Mouse (Mus musculus) myocyte (in vitro differentiated cells): ENCODE data around the gene Creg1. TPM values are rescaled to one million over a fixed set of nuclear protein-coding genes. Genes with fewer than 3 reads are reported as not detected.

Experiments
- H3K27me3 ChIP-seq: one replicate; pipeline ENCODE4 v1.6.1; 2011; ENCODE audit not compliant: control insufficient read depth, insufficient read depth, insufficient read length
- H3K36me3 ChIP-seq: one replicate; pipeline ENCODE4 v1.6.1; 2011; ENCODE audit not compliant: control insufficient read depth, insufficient read depth
- H3K4me2 ChIP-seq: one replicate; pipeline ENCODE4 v1.6.1; 2011; ENCODE audit warnings: low read depth, control low read depth
- H3K4me3 ChIP-seq: one replicate; pipeline ENCODE4 v1.5.1; 2011; ENCODE audit warnings: mild to moderate bottlenecking, control low read depth, moderate library complexity
- H3K79me2 ChIP-seq: one replicate; pipeline ENCODE4 v1.6.1; 2011; ENCODE audit not compliant: control insufficient read depth, insufficient read depth
- H3ac ChIP-seq: one replicate; pipeline ENCODE4 v1.6.1; 2011; ENCODE audit not compliant: control insufficient read depth, insufficient read length
- CEBPB ChIP-seq: IDR thresholded peaks from 2 replicates; pipeline ENCODE4 v1.6.1; 2011; ENCODE audit warnings: mild to moderate bottlenecking, moderate library complexity; ENCODE audit not compliant: poor library complexity, insufficient read depth, severe bottlenecking
- E2F4 ChIP-seq: IDR thresholded peaks from one replicate; pipeline ENCODE4 v1.6.1; 2011; ENCODE audit warnings: mild to moderate bottlenecking, control low read depth, moderate library complexity; ENCODE audit not compliant: insufficient read depth
- MAX ChIP-seq: IDR thresholded peaks from one replicate; pipeline ENCODE4 v1.6.1; 2011; ENCODE audit warnings: low read depth, mild to moderate bottlenecking, control low read depth
- MYOD1 ChIP-seq, 3 experiments: IDR thresholded peaks; one replicate each; pipeline ENCODE4 v1.6.1; 2011; ENCODE audit warnings: control low read depth in 2 of 3, low read depth in 2 of 3, mild to moderate bottlenecking in 2 of 3, moderate library complexity in 1 of 3; ENCODE audit not compliant: insufficient read length in 2 of 3, control insufficient read depth in 1 of 3
- MYOG ChIP-seq, 3 experiments: IDR thresholded peaks; one replicate each; pipeline ENCODE4 v1.6.1; 2011; ENCODE audit warnings: control low read depth in 2 of 3, low read depth in 2 of 3, mild to moderate bottlenecking in 2 of 3; ENCODE audit not compliant: insufficient read length in 2 of 3, control insufficient read depth in 1 of 3, insufficient read depth in 1 of 3
- POLR2A ChIP-seq: IDR thresholded peaks from one replicate; pipeline ENCODE4 v1.6.1; 2011; ENCODE audit warnings: low read depth, mild to moderate bottlenecking, control low read depth, moderate library complexity; ENCODE audit not compliant: insufficient read length
- POLR2AphosphoS2 ChIP-seq: IDR thresholded peaks from one replicate; pipeline ENCODE4 v1.6.1; 2011; ENCODE audit warnings: low read depth, control low read depth; ENCODE audit not compliant: insufficient read length
- REST ChIP-seq: IDR thresholded peaks from one replicate; pipeline ENCODE4 v1.6.1; 2011; ENCODE audit warnings: mild to moderate bottlenecking, control low read depth, moderate library complexity; ENCODE audit not compliant: insufficient read depth, insufficient read length
- SRF ChIP-seq: IDR thresholded peaks from one replicate; pipeline ENCODE4 v1.6.1; 2011; ENCODE audit warnings: low read depth; ENCODE audit not compliant: control insufficient read depth, insufficient read length
- TCF12 ChIP-seq: IDR thresholded peaks from one replicate; pipeline ENCODE4 v1.6.1; 2011; ENCODE audit warnings: mild to moderate bottlenecking, control low read depth; ENCODE audit not compliant: poor library complexity, insufficient read depth, severe bottlenecking
- TCF3 ChIP-seq: IDR thresholded peaks from one replicate; pipeline ENCODE4 v1.6.1; 2011; ENCODE audit warnings: low read depth, control low read depth; ENCODE audit not compliant: insufficient read length
- USF1 ChIP-seq: IDR thresholded peaks from one replicate; pipeline ENCODE4 v1.6.1; 2011; ENCODE audit warnings: low read depth, mild to moderate bottlenecking, control low read depth, moderate library complexity
- polyA plus RNA-seq: library from polyadenylated mRNA; unstranded; fragments of >200 nt; fragmentation: generic; extraction: Trizol; gene quantifications from one replicate; pipeline ENCODE4 v1.2.1, GENCODE M21; 2012; ENCODE audit warnings: missing spikeins

Creg1 gene
- polyA plus RNA-seq, 1 experiment = 18.7 TPM

DNA sequence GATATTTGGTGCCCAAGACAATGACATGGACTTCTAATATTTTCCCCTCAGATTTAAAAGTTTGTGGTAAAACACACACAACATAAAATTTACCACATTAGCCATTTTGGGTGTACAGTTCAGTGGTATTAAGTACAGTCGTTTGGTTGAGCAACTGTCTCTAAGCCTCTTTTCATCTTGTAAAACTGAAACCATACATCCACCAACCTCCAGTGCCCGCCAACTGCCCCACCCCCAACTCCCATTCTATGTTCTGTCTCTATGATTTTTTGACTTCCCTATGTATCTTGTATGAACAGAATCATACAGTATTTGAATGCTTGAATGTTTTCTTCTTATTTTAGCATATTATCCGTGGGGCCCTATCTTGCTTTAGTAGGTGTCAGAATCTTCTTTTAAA, 49.2 kb downstream of the Creg1 start:
- H3K4me2 ChIP-seq = no peak overlapping the region
- H3K36me3 ChIP-seq = no peaks in the 10 kb centered on the region
- TF ChIP-seq CEBPB (no peak), MYOG (IDR thresholded peaks at IDR 0.05; ENCODE audit: control insufficient read depth in 1 of 3, insufficient read depth in 1 of 3, insufficient read length in 2 of 3, low read depth in 2 of 3) (no peak), MYOD1 (IDR thresholded peaks at IDR 0.05; ENCODE audit: control insufficient read depth in 1 of 3, insufficient read length in 2 of 3, low read depth in 2 of 3) (no peak), POLR2A (no peak), MAX (no peak), POLR2AphosphoS2 (no peak), E2F4 (no peak), USF1 (no peak), TCF12 (no peak), TCF3 (no peak), SRF (no peak), REST (no peak)
- no peaks in the 10 kb centered on the region for H3K27me3 ChIP-seq
- no peaks in the 10 kb centered on the region for H3K79me2 ChIP-seq
- H3ac ChIP-seq = no peak overlapping the region
- no peak overlapping the region for H3K4me3 ChIP-seq

DNA sequence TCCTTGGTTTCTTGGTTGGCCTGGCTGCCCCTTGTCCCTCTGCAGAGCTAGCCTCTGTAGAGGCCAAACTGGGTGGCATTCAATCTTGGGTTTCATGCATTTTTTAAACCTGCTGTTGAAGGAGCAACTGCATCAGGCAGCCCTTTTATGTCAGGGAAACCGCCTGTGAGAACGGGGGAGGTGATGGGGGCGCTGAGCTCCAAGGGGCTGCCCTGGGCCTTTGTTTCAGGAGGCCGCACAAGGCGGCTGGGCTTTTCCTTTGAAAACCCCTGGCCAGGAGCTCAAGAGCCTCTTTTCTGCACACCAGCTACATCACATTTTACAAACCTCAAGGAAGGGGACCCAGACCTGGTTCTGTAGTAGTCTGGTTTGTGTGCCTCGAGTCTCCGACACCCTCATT, 50.6 kb downstream of the Creg1 start:
- Histone ChIP-seq H3K36me3 (no peaks in the 10 kb centered on the region), H3K4me2 (peak overlapping the region; percentile 72), H3K27me3 (no peaks in the 10 kb centered on the region), H3ac (no peak overlapping the region), H3K4me3 (no peak overlapping the region), H3K79me2 (no peaks in the 10 kb centered on the region)
- TF ChIP-seq MYOD1 (IDR thresholded peaks at IDR 0.05; ENCODE audit: control insufficient read depth in 1 of 3, insufficient read length in 2 of 3, low read depth in 2 of 3) (no peak), E2F4 (no peak), USF1 (no peak), POLR2A (no peak), POLR2AphosphoS2 (no peak), TCF3 (no peak), SRF (no peak), TCF12 (no peak), REST (no peak), MAX (no peak), MYOG (IDR thresholded peaks at IDR 0.05; ENCODE audit: control insufficient read depth in 1 of 3, insufficient read depth in 1 of 3, insufficient read length in 2 of 3, low read depth in 2 of 3) (no peak), CEBPB (no peak)

DNA sequence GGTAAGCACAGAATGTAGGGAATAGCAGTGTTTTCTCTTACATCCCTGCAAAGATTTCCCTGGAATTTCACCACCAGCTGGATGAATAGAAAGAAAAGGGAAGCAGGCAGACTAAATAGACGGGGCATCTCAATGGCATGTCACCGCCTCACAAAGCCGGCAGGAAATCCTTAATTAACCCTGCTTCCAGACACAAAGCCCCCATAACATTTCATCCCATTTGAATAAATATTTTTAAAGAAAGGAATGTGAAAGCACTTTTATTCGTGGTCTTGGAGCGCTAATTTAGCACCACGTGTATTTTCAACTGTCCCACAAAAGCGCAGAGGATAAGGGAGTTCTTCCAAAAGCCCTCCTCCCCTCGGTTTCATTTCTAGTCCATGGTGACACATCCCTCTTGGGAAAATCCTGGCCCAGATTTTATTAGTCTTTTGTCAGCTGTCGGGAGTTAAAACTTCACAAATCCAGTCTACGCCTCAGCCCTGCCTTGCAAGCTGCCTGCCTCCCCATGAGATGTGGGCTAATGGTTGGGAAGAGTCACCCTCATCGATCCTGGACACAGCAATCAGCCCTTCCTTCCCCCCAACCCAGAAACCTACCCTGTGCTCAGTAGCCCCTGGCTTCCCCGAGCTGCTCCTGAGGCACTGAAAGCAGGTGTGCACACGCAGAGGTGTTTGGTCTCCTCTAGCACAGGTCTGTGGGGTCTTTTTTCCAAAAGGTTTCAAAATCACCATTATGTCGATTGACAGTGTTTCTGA, 51.2 kb downstream of the Creg1 start:
- H3K27me3 ChIP-seq = no peaks in the 10 kb centered on the region
- H3K36me3 ChIP-seq = no peaks in the 10 kb centered on the region
- no peak overlapping the region for H3ac ChIP-seq
- no peak overlapping the region for H3K4me3 ChIP-seq
- peak overlapping the region; percentile 72 for H3K4me2 ChIP-seq
- TF ChIP-seq SRF (no peak), TCF3 (no peak), POLR2A (no peak), POLR2AphosphoS2 (no peak), E2F4 (no peak), MAX (no peak), REST (no peak)
- H3K79me2 ChIP-seq = no peaks in the 10 kb centered on the region

DNA sequence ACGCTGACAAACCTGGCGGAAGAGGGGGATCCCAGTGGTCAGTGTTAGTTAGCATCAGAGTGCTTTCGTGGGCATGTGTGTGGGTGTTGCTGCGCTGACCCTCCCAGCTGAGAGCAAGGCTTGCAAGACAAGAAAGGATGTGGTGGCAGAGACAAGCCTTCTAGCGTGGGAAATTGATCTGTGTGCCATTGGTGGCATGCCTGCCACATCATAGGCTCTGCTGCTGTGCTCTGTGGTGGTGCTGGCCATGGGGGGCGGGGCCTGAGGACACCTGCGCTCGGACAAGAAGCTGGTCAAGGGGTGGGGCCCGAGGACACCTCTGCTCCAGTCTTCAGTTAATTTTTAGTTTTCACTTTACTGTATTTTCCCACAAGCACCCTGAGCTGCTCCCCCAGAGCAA, 52.8 kb downstream of the Creg1 start:
- no peaks in the 10 kb centered on the region for H3K36me3 ChIP-seq
- H3K27me3 ChIP-seq = no peaks in the 10 kb centered on the region
- no peak overlapping the region for H3ac ChIP-seq
- H3K79me2 ChIP-seq = no peaks in the 10 kb centered on the region
- TF ChIP-seq TCF12 (no peak), POLR2AphosphoS2 (no peak), POLR2A (no peak)
- H3K4me3 ChIP-seq = no peak overlapping the region
- no peak overlapping the region for H3K4me2 ChIP-seq

DNA sequence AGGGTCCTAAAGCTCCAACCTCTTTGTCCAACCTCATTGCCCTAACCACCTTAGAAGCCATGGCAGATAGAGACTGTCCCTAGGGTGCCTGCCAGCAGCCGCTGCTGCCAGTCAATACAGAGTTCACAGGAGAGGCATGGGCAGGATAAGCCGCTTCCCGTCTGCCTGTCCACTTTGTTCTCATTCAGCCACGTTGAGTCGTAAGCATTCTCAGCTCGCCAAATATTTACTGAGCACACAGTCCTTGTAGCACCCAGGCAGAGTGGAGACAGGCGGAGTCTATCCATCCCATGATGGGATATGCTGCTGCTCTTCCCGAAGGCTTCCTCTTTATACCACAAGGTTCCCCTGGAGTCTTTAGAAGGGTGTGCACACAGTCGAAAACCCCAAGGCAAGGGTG, 53.7 kb downstream of the Creg1 start:
- H3K4me3 ChIP-seq = no peak overlapping the region
- H3K4me2 ChIP-seq = no peak overlapping the region
- TF ChIP-seq MYOD1 (IDR thresholded peaks at IDR 0.05; ENCODE audit: control insufficient read depth in 1 of 3, insufficient read length in 2 of 3, low read depth in 2 of 3) = peak in 1 of 3 experiments; percentile 35
- no peak for TF ChIP-seq E2F4
- no peaks in the 10 kb centered on the region for H3K79me2 ChIP-seq
- peaks cover 5% of the 10 kb centered on the region for H3K27me3 ChIP-seq
- no peak overlapping the region for H3ac ChIP-seq
- H3K36me3 ChIP-seq = no peaks in the 10 kb centered on the region
